Mouse (Mus musculus) intestine, embryonic 14.5 days (tissue): ENCODE measurements at regions not wholly inside any gene's neighbourhood (a gene's known extent, or its start where the extent isn't known, plus 50 kb on each side); places are given as distances from the start of the nearest gene placed in this dataset.

Source experiments
- ATAC-seq: fragments of 200-750 bp; cut with Nextera tagmentation; replicated peaks from 2 replicates; pipeline ENCODE4 v1.8.0; 2017; ENCODE audit warnings: low read depth, moderate number of reproducible peaks, moderate TSS enrichment, moderate library complexity; ENCODE audit not compliant: low FRiP score, low TSS enrichment
- DNase-seq: peaks from one replicate; pipeline ENCODE4 v3.0.0-alpha.2; 2018; ENCODE audit warnings: low spot score
- H3K27ac ChIP-seq: fragments of 300-500 bp; sonication (generic); 2 replicates; pipeline ENCODE4 v1.5.1; 2014; ENCODE audit warnings: low read depth, mild to moderate bottlenecking, control low read depth
- H3K27me3 ChIP-seq: fragments of 300-500 bp; sonication (generic); replicated peaks from 2 replicates; pipeline ENCODE4 v1.6.1; 2014; ENCODE audit warnings: low read length, control low read depth; ENCODE audit not compliant: control insufficient read depth, insufficient read depth
- H3K36me3 ChIP-seq: fragments of 300-500 bp; sonication (generic); 2 replicates; pipeline ENCODE4 v1.6.1; 2014; ENCODE audit warnings: low read length, control low read depth; ENCODE audit not compliant: control insufficient read depth, insufficient read depth
- H3K4me1 ChIP-seq: fragments of 300-500 bp; sonication (generic); replicated peaks from 2 replicates; pipeline ENCODE4 v1.6.1; 2014; ENCODE audit warnings: low read length, control low read depth, mixed read lengths; ENCODE audit not compliant: control insufficient read depth, insufficient read depth
- H3K4me2 ChIP-seq: fragments of 300-500 bp; sonication (generic); 2 replicates; pipeline ENCODE4 v1.6.1; 2014; ENCODE audit warnings: low read length
- H3K4me3 ChIP-seq: fragments of 300-500 bp; sonication (generic); 2 replicates; pipeline ENCODE4 v1.5.1; 2014; ENCODE audit warnings: low read depth, low read length, control low read depth, mixed read lengths
- H3K9ac ChIP-seq: fragments of 300-500 bp; sonication (generic); 2 replicates; pipeline ENCODE4 v1.6.1; 2014; ENCODE audit warnings: mild to moderate bottlenecking, low read length
- H3K9me3 ChIP-seq: fragments of 300-500 bp; sonication (generic); 2 replicates; pipeline ENCODE4 v1.6.1; 2016; ENCODE audit warnings: low read length, control low read depth; ENCODE audit not compliant: control insufficient read depth
- WGBS: fragments of 180-500 bp; shearing (Covaris S2); extraction: QIAGEN DNeasy Blood & Tissue Kit; methylation state at CpG from one replicate; pipeline ENCODE4 v1.1.7; 2014; 5-methylcytosine and 5-hydroxymethylcytosine counted together

GRCm38 (mm10) chr14:15603954-15604523 lies 165.3 kb upstream of the Lrrc3b start:
- Histone ChIP-seq H3K9ac (no peak overlapping the region), H3K36me3 (no peaks in the 10 kb centered on the region), H3K27ac (no peak overlapping the region), H3K9me3 (no peaks in the 10 kb centered on the region), H3K4me1 (no peaks in the 10 kb centered on the region), H3K4me2 (no peak overlapping the region), H3K4me3 (no peak overlapping the region), H3K27me3 (no peaks in the 10 kb centered on the region)
- 84% methylated on average over 3 of the region's 3 CpGs for WGBS
- DNase-seq (no peak), ATAC-seq (no peak)

GRCm38 (mm10) chr14:15610166-15610565 lies 171.4 kb upstream of the Lrrc3b start:
- H3K36me3 ChIP-seq: no peaks in the 10 kb centered on the region
- 50% methylated on average over 1 of the region's 1 CpGs for WGBS
- H3K4me1 ChIP-seq: no peaks in the 10 kb centered on the region
- no peaks in the 10 kb centered on the region for H3K9me3 ChIP-seq
- no peak for ATAC-seq
- DNase-seq: no peak
- no peak overlapping the region for H3K4me2 ChIP-seq
- H3K4me3 ChIP-seq: no peak overlapping the region
- H3K27ac ChIP-seq: no peak overlapping the region
- no peaks in the 10 kb centered on the region for H3K27me3 ChIP-seq
- H3K9ac ChIP-seq: no peak overlapping the region

- DNase-seq (no peak), ATAC-seq (no peak)
- Histone ChIP-seq H3K27ac (no peak overlapping the region), H3K4me2 (no peak overlapping the region), H3K9ac (no peak overlapping the region), H3K4me3 (no peak overlapping the region), H3K4me1 (no peaks in the 10 kb centered on the region), H3K36me3 (no peaks in the 10 kb centered on the region), H3K27me3 (no peaks in the 10 kb centered on the region), H3K9me3 (no peaks in the 10 kb centered on the region)
- WGBS: 64% methylated on average over 2 of the region's 2 CpGs
Observed at GRCm38 (mm10) chr14:15634581-15634980, 195.8 kb upstream of the Lrrc3b start.

- Histone ChIP-seq H3K4me2 (no peak overlapping the region), H3K9me3 (no peaks in the 10 kb centered on the region), H3K27me3 (no peaks in the 10 kb centered on the region), H3K36me3 (no peaks in the 10 kb centered on the region), H3K9ac (no peak overlapping the region), H3K4me3 (no peak overlapping the region), H3K4me1 (no peaks in the 10 kb centered on the region), H3K27ac (no peak overlapping the region)
- DNase-seq (no peak), ATAC-seq (no peak)
- WGBS: 68% methylated on average over 2 of the region's 2 CpGs
Observed at GRCm38 (mm10) chr14:15637681-15638080, 198.9 kb upstream of the Lrrc3b start.

- H3K9ac ChIP-seq: no peak overlapping the region
- DNase-seq: no peak
- 85% methylated on average over 1 of the region's 1 CpGs for WGBS
Observed at GRCm38 (mm10) chr14:15638869-15639268, 200.1 kb upstream of the Lrrc3b start.

GRCm38 (mm10) chr14:15660886-15661285 lies 222.1 kb upstream of the Lrrc3b start:
- H3K9ac ChIP-seq: no peak overlapping the region
- no peak overlapping the region for H3K27ac ChIP-seq
- H3K36me3 ChIP-seq: no peaks in the 10 kb centered on the region
- DNase-seq (no peak), ATAC-seq (no peak)
- WGBS: 62% methylated on average over 2 of the region's 2 CpGs
- no peaks in the 10 kb centered on the region for H3K9me3 ChIP-seq
- no peaks in the 10 kb centered on the region for H3K27me3 ChIP-seq
- no peak overlapping the region for H3K4me3 ChIP-seq
- no peaks in the 10 kb centered on the region for H3K4me1 ChIP-seq
- H3K4me2 ChIP-seq: no peak overlapping the region

More at GRCm38 (mm10) chr14:15638869-15639268, 200.1 kb upstream of the Lrrc3b start:
- Histone ChIP-seq H3K4me1 (no peaks in the 10 kb centered on the region), H3K4me2 (no peak overlapping the region), H3K4me3 (no peak overlapping the region), H3K27ac (no peak overlapping the region), H3K36me3 (no peaks in the 10 kb centered on the region), H3K27me3 (no peaks in the 10 kb centered on the region), H3K9me3 (no peaks in the 10 kb centered on the region)
- ATAC-seq: no peak

GRCm38 (mm10) chr14:15672292-15672691 lies 233.5 kb upstream of the Lrrc3b start:
- H3K27ac ChIP-seq: no peak overlapping the region
- H3K27me3 ChIP-seq: no peaks in the 10 kb centered on the region
- no peaks in the 10 kb centered on the region for H3K36me3 ChIP-seq
- ATAC-seq: no peak
- no peaks in the 10 kb centered on the region for H3K9me3 ChIP-seq
- H3K4me1 ChIP-seq: no peaks in the 10 kb centered on the region
- H3K4me2 ChIP-seq: no peak overlapping the region
- DNase-seq: no peak
- no peak overlapping the region for H3K9ac ChIP-seq
- H3K4me3 ChIP-seq: no peak overlapping the region

- no peaks in the 10 kb centered on the region for H3K27me3 ChIP-seq
- ATAC-seq: no peak
- H3K4me1 ChIP-seq: no peaks in the 10 kb centered on the region
- no peak overlapping the region for H3K27ac ChIP-seq
- no peak overlapping the region for H3K9ac ChIP-seq
- no peak for DNase-seq
- H3K9me3 ChIP-seq: no peaks in the 10 kb centered on the region
- no peak overlapping the region for H3K4me3 ChIP-seq
- H3K36me3 ChIP-seq: no peaks in the 10 kb centered on the region
- WGBS: 71% methylated on average over 2 of the region's 2 CpGs
- H3K4me2 ChIP-seq: no peak overlapping the region
Observed at GRCm38 (mm10) chr14:15677218-15677617, 238.4 kb upstream of the Lrrc3b start.

- no peak overlapping the region for H3K4me3 ChIP-seq
- ATAC-seq: no peak
- 48% methylated on average over 2 of the region's 2 CpGs for WGBS
Observed at GRCm38 (mm10) chr14:15679456-15679855, 240.7 kb upstream of the Lrrc3b start.

More at GRCm38 (mm10) chr14:15679456-15679855, 240.7 kb upstream of the Lrrc3b start:
- no peak overlapping the region for H3K9ac ChIP-seq
- peaks cover 3% of the 10 kb centered on the region; the same call in 1 of the 2 replicates for H3K9me3 ChIP-seq
- H3K4me2 ChIP-seq: no peak overlapping the region
- H3K27ac ChIP-seq: no peak overlapping the region
- H3K27me3 ChIP-seq: no peaks in the 10 kb centered on the region
- no peaks in the 10 kb centered on the region for H3K36me3 ChIP-seq
- DNase-seq: no peak
- H3K4me1 ChIP-seq: no peaks in the 10 kb centered on the region
